Mouse (Mus musculus): ENCODE measurements around the gene Rnf114.

GRCm38 (mm10) chr2:167563035-167563434 lies 70.6 kb downstream of the Rnf114 start:
- TF ChIP-seq CTCF (IDR thresholded peaks at IDR 0.05; ENCODE audit: borderline replicate concordance, control insufficient read depth, extremely low read depth, insufficient read depth, low read length, poor library complexity): no peak
- no peak for TF ChIP-seq POLR2A (IDR thresholded peaks at IDR 0.05; ENCODE audit: control insufficient read depth, extremely low read depth, insufficient read depth, low read length, poor library complexity)

Measured in thymus, adult 2 months (tissue).